Mouse (Mus musculus) liver, postnatal 0 days (tissue): Measurements from ENCODE around the gene Samsn1. TPM values are rescaled to one million over a fixed set of nuclear protein-coding genes. Genes with fewer than 3 reads are reported as not detected.

ENCODE experiments used
- ATAC-seq: fragments of 200-750 bp; cut with Nextera tagmentation; 2 replicates; pipeline ENCODE4 v1.8.0; 2017; ENCODE audit warnings: mild to moderate bottlenecking, moderate library complexity
- DNase-seq: peaks from one replicate; pipeline ENCODE4 v3.0.0-alpha.2; 2016
- H3K27ac ChIP-seq: fragments of 300-500 bp; sonication (generic); 2 replicates; pipeline ENCODE4 v1.5.1; 2014; ENCODE audit warnings: antibody characterized with exemption, moderate library complexity, mild to moderate bottlenecking, low read depth
- H3K27me3 ChIP-seq: fragments of 300-500 bp; sonication (generic); 2 replicates; pipeline ENCODE4 v1.6.1; 2014; ENCODE audit warnings: low read length, control low read depth, mixed read lengths; ENCODE audit not compliant: insufficient read depth
- H3K36me3 ChIP-seq: fragments of 300-500 bp; sonication (generic); replicated peaks from 2 replicates; pipeline ENCODE4 v1.6.1; 2014; ENCODE audit warnings: mild to moderate bottlenecking, control low read depth, low read length, moderate library complexity, mixed read lengths; ENCODE audit not compliant: insufficient read depth
- H3K4me1 ChIP-seq: fragments of 300-500 bp; sonication (generic); 2 replicates; pipeline ENCODE4 v1.6.1; 2014; ENCODE audit warnings: antibody characterized with exemption, mild to moderate bottlenecking, control low read depth; ENCODE audit not compliant: insufficient read depth
- H3K4me2 ChIP-seq: fragments of 300-500 bp; sonication (generic); 2 replicates; pipeline ENCODE4 v1.6.1; 2014; ENCODE audit warnings: low read depth, mild to moderate bottlenecking, low read length, moderate library complexity, mixed read lengths
- H3K4me3 ChIP-seq: fragments of 300-500 bp; sonication (generic); 2 replicates; pipeline ENCODE4 v1.5.1; 2014; ENCODE audit warnings: low read depth, low read length
- H3K9ac ChIP-seq: fragments of 300-500 bp; sonication (generic); replicated peaks from 2 replicates; pipeline ENCODE4 v1.6.1; 2014; ENCODE audit warnings: mild to moderate bottlenecking, moderate library complexity
- H3K9me3 ChIP-seq: fragments of 300-500 bp; sonication (generic); 2 replicates; pipeline ENCODE4 v1.6.1; 2016; ENCODE audit warnings: mild to moderate bottlenecking, control low read depth, low read length, mixed read lengths
- CTCF ChIP-seq: sonication (generic); IDR thresholded peaks from 2 replicates; pipeline ENCODE4 v1.5.1; 2016; ENCODE audit warnings: antibody characterized with exemption, low read depth
- EP300 ChIP-seq: IDR thresholded peaks from 2 replicates; pipeline ENCODE4 v1.6.1; 2016; ENCODE audit warnings: antibody characterized with exemption, low read depth, mild to moderate bottlenecking
- WGBS: fragments of 180-500 bp; shearing (Covaris S2); extraction: QIAGEN DNeasy Blood & Tissue Kit; methylation state at CpG from one replicate; pipeline ENCODE4 v1.1.7; 2014; ENCODE audit not compliant: insufficient replicate concordance; 5-methylcytosine and 5-hydroxymethylcytosine counted together
- polyA plus RNA-seq: library from polyadenylated mRNA; unstranded; fragments of >200 nt; fragmentation: Nextera tagmentation; extraction: Ambion mirVana; gene quantifications from 2 replicates; pipeline ENCODE4 v1.2.1, GENCODE M21; 2015

Gene Samsn1
- polyA plus RNA-seq, 1 experiment from 2014 or later = 10.1 TPM

- Histone ChIP-seq H3K9ac (no peak overlapping the region), H3K9me3 (no peaks in the 10 kb centered on the region), H3K36me3 (0 out of 2 replicates have a peak, but pooled peaks cover 5% of the 10 kb centered on the region), H3K4me3 (no peak overlapping the region), H3K4me1 (peaks cover 3% of the 10 kb centered on the region; the same call in 1 of the 2 replicates), H3K27me3 (no peaks in the 10 kb centered on the region), H3K27ac (no peak overlapping the region), H3K4me2 (no peak overlapping the region)
- WGBS = 77% methylated on average over 6 of the region's 6 CpGs
- DNase-seq (no peak), ATAC-seq (no peak)
- TF ChIP-seq EP300 (no peak), CTCF (no peak)
Measured at GRCm38 (mm10) chr16:75865505-75865904, 156.6 kb downstream of the Samsn1 start.

DNA sequence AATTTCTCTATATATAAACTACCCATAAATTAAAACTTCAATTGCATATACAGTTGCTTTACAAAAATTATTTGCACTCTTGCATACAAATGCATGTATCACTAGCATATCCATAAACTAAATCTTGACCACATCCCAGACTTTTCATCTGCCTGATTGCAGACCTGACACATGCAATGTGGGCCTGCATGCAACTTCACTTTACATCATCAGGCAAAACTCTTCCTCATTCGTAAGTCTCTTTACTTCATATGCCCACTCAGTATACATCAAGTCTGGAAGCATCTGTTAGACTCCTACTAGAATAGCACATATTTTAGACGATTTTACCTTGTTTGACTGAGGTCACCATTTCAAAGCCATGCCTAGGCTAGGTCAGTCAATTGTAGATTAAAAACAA is 157.4 kb downstream of the Samsn1 start:
- ATAC-seq (no peak), DNase-seq (no peak)
- H3K36me3 ChIP-seq = 0 out of 2 replicates have a peak, but pooled peaks cover 3% of the 10 kb centered on the region
- no peak overlapping the region for H3K4me3 ChIP-seq
- H3K9me3 ChIP-seq = no peaks in the 10 kb centered on the region
- H3K4me1 ChIP-seq = peaks cover 3% of the 10 kb centered on the region; the same call in 1 of the 2 replicates
- H3K27ac ChIP-seq = no peak overlapping the region
- H3K27me3 ChIP-seq = no peaks in the 10 kb centered on the region
- no peak for TF ChIP-seq EP300
- no peak overlapping the region for H3K4me2 ChIP-seq
- H3K9ac ChIP-seq = no peak overlapping the region
- 67% methylated on average over 2 of the region's 2 CpGs for WGBS

- no peak overlapping the region for H3K4me2 ChIP-seq
- no peak for DNase-seq
- H3K9me3 ChIP-seq = no peaks in the 10 kb centered on the region
- H3K27me3 ChIP-seq = no peaks in the 10 kb centered on the region
- WGBS = 72% methylated on average over 2 of the region's 2 CpGs
- ATAC-seq = no peak
- H3K9ac ChIP-seq = no peak overlapping the region
- H3K27ac ChIP-seq = peak overlapping the region; percentile 49; the same call in 1 of the 2 replicates
- H3K4me3 ChIP-seq = no peak overlapping the region
- 0 out of 2 replicates have a peak, but pooled peaks cover 3% of the 10 kb centered on the region for H3K36me3 ChIP-seq
- TF ChIP-seq CTCF = no peak
- no peak for TF ChIP-seq EP300
- 0 out of 2 replicates have a peak, but pooled peaks cover 2% of the 10 kb centered on the region for H3K4me1 ChIP-seq
Measured at GRCm38 (mm10) chr16:75856343-75856742, 165.7 kb downstream of the Samsn1 start.

GRCm38 (mm10) chr16:75855402-75855801 is 166.7 kb downstream of the Samsn1 start:
- WGBS = 31% methylated on average over 7 of the region's 7 CpGs
- Histone ChIP-seq H3K4me1 (0 out of 2 replicates have a peak, but pooled peaks cover 2% of the 10 kb centered on the region), H3K4me2 (no peak overlapping the region), H3K9me3 (no peaks in the 10 kb centered on the region), H3K36me3 (no peaks in the 10 kb centered on the region), H3K4me3 (no peak overlapping the region), H3K9ac (no peak overlapping the region), H3K27me3 (no peaks in the 10 kb centered on the region), H3K27ac (peak overlapping the region; percentile 49; the same call in 1 of the 2 replicates)
- ATAC-seq = peak; percentile 82
- TF ChIP-seq CTCF (peak; percentile 32), EP300 (peak; percentile 87)
- DNase-seq = no peak

DNA sequence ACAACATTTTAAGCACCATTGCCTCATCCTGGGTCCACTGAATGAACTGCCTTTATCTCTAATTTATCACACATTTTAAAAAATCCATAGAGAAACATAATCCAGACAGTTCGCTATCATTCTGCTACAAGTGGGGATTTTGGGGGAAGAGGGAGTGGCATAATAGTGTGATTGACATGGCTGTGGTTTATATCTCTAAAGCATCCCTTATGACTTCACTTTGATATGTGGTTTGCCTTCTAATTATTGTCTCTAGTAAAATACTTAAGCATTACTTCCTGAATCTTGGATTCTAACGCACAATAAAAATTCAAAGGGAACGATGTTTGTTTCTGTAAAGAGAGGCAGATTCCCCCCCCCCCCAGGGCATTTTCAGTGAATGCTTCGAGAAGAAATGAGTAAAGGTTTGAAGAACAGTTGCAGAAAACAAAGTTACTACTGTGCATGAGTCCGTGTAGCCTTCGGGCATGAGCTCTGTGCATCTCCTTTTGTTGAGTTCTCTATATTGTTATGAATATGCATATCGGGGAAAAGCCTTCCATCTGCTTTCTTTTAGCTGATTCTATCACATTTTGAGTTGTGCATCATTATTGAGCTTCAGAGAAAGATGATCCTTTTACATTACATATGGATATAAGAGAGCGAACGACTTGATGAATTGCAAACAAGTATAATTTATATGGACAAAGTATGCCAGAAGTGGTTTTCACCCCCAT is 168.4 kb downstream of the Samsn1 start:
- no peak for ATAC-seq

GRCm38 (mm10) chr16:75852485-75852884 is 169.6 kb downstream of the Samsn1 start:
- no peak overlapping the region for H3K4me3 ChIP-seq
- no peak for DNase-seq
- no peaks in the 10 kb centered on the region for H3K36me3 ChIP-seq
- H3K4me1 ChIP-seq = 0 out of 2 replicates have a peak, but pooled peaks cover 2% of the 10 kb centered on the region
- no peak for ATAC-seq
- H3K9ac ChIP-seq = no peak overlapping the region
- WGBS = 39% methylated on average over 2 of the region's 2 CpGs
- no peak overlapping the region for H3K4me2 ChIP-seq
- no peak for TF ChIP-seq CTCF
- H3K27me3 ChIP-seq = no peaks in the 10 kb centered on the region
- H3K9me3 ChIP-seq = no peaks in the 10 kb centered on the region
- H3K27ac ChIP-seq = no peak overlapping the region

More for the DNA sequence above, 168.4 kb downstream of the Samsn1 start:
- no peaks in the 10 kb centered on the region for H3K27me3 ChIP-seq
- H3K27ac ChIP-seq = no peak overlapping the region
- no peak overlapping the region for H3K4me3 ChIP-seq
- H3K4me1 ChIP-seq = 0 out of 2 replicates have a peak, but pooled peaks cover 2% of the 10 kb centered on the region
- DNase-seq = no peak
- TF ChIP-seq EP300 = no peak
- H3K36me3 ChIP-seq = no peaks in the 10 kb centered on the region
- H3K4me2 ChIP-seq = no peak overlapping the region
- 79% methylated on average over 9 of the region's 9 CpGs for WGBS
- no peak overlapping the region for H3K9ac ChIP-seq
- no peaks in the 10 kb centered on the region for H3K9me3 ChIP-seq
